Mouse (Mus musculus): ENCODE data around the gene Dmwd.

DNA sequence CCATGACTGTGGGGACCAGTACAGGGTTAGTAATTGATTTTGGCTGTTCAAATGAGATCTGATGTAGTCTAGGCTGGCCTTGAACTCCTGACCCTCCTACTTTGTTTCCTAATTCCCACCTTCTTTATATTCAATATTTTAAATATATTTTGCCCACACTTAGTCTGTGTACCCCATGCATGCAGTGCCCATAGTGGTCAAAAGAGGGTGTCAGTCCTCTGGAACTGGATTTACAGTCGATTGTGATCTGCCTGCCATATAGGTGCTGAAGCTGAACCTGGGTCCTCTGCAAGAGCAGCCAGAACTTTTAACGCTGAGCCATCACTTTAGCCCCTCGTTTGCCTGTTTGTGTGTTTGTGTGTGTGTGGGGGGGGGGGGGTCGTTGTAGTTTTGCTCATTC is 54.6 kb downstream of the Dmwd start:
- TF ChIP-seq CTCF (IDR thresholded peaks at IDR 0.05; ENCODE audit: borderline replicate concordance, insufficient read depth, low read depth, low read length) = no peak; the same call in 1 of the 2 replicates
- TF ChIP-seq POLR2A (IDR thresholded peaks at IDR 0.05; ENCODE audit: borderline replicate concordance, insufficient read depth, low read length) = no peak

Measured in cerebellum, adult 2 months (tissue).